Mouse (Mus musculus): ENCODE data around the gene Efna3.

Gene Efna3

DNA sequence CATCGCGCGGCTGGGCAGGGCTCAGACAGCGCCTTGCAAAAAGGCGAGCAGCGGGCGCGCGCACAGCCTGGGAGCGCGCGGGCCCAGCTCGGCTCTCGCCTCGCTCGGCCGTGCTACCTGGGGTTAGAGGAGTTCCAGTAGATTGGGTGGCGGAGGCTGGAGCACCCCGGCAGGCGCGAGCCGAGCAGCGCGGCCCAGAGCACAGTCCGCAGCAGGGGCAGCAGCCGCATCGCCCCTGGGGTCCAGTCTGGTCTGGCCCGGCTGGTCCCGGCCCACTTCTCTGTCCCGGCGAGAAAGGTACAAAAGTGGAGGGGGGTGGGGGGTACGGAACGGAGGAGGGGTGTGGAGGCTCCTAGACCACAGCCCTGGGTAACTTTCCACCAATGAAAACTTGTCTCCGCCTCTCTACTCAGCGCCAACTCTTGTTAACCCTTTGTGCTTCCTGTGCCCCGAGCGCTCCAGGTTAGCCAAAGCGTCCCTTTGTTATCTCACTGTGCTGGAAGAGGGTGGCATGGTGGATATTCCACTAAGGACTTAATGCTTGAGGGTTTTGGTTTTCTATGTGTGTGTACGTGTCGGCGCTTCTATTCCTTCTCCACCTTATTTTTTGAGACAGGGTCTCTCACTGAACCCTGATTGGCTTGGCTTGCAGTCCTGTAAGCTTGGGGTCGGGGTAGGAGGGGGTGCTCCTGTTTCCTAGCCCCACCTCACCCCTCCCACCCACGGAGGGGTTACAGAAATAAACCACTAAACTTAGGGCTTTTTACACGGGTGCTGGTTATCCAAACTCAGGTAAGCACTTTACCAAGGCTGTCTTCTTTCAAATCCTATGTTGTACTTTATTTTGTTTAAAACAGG lies 15.2 kb upstream of the Efna3 start, which contains the start of gene Efna4:
TSS of gene Efna4 (minus strand) at position 308 of the 858 bp plus-strand sequence.
- peak; percentile 78 for DNase-seq

DNA sequence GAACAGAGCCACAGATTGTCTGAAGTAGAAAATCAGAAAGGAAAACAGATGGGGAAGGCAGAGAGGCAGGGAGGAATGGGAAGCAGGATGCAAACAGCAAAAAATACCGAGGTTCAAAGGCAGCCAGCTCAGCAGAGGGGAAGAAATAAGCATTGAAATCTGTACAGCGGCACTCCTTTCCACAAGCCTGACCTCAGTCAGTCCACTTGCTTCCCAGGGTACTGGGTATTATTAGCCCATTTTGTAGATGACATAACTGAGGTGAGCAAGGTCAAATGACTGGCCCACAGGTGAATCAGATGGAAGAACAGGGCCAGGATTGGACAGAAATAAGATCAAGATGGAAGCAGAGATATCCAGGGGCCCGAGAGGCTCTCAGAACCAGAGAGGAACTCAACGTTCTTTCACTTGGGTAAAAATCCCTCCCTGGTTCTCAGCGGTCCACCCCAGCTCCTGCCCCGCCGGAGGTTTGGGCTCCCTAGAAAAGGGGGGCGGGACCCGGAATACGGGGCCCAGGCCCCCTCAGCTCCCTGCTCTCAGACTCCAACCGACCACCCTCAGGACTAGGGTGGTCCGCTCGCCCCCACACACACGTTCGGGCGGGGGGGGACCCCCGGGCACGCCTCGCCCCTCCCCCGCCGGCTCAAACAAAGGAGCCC lies 14.4 kb upstream of the Efna3 start:
- no peak for DNase-seq

DNA sequence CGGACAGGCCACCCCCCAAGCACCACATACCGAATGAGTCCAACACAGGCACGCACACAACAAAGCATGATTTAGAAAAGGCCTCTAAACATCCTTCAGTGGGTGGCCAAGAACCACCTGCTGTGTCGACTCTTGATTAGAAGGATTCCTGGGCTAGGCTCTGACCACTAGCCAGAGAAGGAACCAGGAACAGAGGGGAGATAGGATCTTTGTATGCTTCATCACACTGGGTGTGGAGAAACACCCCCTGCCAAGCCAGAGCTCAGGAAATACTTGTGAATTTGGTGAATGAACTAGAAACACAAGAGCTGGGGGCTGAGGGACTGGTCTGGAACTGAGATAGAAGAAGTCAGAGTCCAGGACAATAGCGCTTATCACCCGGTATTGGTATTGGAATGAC lies 13.8 kb upstream of the Efna3 start:
- DNase-seq: no peak

DNA sequence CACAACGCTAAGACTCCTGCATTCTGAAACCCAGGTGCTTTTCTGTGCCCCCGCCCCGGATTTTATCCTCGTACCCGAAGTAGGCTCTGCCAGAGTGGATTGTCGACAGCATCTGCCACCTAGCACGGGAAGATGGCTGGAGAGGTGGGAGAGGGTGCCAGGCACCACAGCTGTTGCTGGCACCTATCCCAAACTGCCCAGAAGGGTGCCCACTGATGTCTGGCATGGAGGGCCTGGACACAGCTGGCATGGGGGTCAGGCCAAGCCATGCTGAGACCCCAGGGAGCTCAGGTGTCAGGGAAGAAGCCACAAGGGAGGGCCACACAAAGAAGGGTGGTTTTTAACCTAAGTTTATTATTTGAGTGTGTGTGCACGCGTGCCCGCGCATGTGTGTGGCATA lies 10.3 kb upstream of the Efna3 start:
- DNase-seq: no peak

DNA sequence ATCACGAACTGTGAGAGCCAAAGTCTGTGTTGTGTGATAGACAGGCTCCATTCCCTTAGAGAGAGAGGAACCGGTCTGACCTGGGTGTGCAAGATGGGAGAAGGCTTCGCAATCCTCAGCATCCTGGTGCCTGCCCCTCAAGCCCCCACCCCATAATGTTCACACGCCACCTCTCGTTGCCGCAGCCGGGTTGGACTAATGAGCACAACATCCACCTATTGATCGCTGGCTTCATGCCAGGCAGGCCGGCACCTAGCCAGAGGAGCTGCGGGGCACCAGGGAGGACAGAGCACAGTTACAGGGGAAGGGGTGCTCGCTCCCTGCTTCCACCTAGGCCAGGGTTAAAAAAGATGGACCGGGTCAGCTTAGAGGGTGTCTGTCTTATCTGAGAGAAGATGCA lies 9.7 kb upstream of the Efna3 start:
- DNase-seq: no peak

DNA sequence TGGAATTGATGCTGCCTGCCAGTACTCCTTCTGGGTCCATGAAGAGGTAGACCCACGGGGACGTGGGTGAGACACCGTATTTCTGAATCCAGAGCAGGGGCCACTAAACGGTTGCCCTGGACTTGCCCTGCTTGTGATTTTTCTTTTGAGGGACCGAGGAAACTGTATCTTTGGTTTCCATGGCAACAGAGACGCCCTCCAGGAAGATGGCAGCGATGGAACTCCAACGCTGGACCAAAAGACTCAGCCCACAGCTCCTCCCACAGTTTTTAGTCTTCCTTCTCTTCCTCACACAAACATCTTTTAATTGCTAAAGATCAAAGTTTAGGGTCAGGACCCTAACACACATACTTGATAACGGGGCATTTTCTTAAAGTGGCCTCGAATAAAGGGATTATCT lies 9.2 kb upstream of the Efna3 start:
- DNase-seq: no peak

DNA sequence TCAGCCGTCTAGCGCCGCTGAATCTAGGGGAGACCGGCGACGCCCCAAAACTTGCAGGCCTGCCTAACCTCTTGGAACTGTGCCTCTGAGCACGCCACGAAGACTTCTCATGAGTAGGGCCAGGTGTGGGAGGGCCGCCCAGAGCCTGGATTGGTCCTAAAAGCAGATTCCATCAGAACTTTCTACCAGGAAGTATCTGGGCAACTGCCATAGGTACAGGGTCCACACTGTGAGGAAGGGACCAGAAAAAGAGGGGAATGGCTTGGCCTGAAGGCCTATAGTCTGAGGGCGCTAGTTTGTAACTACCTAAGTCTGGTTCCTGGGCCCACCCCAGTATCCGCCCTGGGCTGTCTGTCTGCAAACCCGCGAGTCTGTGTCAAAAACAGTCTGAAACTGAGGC lies 8.8 kb upstream of the Efna3 start:
- no peak for DNase-seq

DNA sequence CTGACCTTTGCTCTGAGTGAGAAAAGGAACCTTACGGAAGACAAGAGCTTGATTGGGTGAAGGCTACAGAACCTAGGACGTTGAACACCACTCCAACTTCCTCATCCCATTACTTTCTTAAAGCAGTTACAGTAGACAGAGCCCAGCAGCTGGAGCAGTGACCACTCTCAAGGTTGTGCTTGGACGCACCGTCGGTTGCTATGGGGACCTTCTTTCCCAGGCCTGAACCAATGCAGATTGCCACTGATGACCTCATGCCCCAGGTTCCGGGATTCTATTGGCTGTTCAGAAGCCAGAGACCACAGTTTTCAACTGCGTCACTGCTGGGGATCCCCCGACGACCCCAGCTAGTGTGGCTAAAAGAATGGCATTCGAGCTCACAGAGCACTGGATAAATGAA lies 8.2 kb upstream of the Efna3 start:
- no peak for DNase-seq

DNA sequence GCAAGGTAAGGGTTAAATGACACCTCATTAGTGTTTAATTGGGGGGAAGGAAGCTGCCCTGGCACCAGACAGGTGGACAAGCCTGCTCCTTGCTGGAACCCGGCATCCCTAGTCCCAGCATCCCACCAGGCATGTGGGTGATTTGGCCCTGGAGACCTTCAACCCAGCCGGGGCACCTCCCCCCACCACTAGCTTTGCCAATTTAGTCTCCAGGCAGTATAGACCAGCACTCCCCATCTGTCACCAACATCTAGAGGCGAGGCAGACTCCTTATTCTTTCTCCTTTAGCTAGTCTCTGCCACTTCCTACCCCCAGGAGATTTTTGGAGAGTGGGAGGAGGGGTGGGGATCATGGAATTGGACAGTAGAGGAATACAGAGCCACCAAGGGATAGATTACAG lies 7.6 kb upstream of the Efna3 start:
- DNase-seq: no peak

DNA sequence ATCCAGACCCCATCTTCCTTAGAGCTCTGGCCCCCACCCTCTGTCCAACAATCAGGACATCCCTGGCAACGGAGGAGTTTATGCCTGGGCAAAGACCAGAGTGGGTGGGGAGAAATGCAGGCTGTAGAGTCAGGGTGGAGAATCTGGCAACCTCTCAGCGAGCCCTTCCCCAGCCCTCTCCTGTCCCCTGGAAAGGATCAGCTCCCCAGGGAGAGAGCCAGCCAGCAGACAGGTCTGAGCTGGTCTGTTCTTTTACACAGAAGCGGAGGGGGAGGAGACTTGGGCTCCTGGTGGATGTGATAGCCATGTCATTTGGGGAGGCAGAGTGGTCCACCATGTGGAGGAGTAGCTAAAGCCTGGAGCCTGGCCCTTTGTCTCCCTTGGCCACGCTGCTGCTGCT lies 5.9 kb upstream of the Efna3 start:
- no peak for DNase-seq

DNA sequence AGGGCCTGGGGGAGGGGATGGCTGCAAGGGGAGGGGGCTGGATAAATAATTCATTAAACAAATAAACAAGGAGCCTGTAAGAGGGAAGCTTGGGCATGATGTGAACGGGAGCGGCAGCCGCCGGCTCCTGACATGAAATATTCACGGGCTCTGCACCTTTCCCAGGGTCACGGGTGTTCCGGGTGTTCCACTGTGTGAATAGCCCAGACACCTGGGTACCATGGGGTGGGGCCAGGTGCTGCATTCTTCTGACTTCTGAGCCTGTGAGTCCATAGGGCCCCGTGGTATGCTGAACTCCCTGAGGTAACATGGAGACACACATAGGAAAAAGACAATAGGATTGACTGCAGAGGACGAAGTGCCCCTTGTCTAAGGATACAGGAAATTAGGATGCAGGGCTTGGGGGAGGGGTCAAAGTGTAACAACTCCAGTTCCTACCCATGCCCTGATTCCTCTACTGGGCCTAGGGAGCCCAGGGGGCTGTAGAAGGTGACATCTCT lies 4.7 kb upstream of the Efna3 start:
- no peak for DNase-seq

DNA sequence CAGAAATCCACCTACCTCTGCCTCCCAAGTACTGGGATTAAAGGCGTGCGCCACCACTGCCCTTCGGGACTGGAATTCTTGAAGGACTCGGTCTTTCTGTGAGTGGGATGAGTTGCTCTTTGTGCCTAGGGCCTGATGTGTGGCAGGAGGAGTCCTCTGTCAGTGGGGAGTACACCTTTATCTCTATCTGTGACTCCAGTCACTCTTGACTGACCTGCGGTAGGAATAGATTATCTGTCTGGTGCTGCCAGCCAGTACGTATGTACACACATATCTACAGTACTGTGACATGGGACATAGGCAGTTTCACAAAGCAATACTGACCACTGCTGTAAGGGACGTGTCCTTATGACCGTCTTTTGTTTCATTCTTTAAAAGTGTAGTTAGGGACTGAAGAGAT lies 3.1 kb upstream of the Efna3 start:
- no peak for DNase-seq

DNA sequence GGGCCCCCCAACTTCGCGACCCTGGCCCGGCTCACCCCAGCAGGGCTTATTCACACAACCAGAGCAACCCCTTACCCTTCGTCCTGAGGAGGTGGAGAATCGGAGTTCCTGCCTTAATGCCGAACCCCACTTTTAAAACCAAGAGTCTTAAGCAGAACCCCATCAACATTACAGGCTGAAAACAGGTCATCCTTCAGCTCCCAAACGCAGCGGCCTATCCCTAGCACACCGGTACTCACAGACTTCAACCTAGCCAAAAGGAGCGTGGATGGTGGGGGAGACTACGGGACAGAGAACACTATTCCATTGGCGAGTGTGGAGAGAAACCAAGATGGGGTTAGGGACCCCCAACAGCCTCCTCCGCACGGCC lies 649 bp downstream of the Efna3 start:
- DNase-seq: no peak

DNA sequence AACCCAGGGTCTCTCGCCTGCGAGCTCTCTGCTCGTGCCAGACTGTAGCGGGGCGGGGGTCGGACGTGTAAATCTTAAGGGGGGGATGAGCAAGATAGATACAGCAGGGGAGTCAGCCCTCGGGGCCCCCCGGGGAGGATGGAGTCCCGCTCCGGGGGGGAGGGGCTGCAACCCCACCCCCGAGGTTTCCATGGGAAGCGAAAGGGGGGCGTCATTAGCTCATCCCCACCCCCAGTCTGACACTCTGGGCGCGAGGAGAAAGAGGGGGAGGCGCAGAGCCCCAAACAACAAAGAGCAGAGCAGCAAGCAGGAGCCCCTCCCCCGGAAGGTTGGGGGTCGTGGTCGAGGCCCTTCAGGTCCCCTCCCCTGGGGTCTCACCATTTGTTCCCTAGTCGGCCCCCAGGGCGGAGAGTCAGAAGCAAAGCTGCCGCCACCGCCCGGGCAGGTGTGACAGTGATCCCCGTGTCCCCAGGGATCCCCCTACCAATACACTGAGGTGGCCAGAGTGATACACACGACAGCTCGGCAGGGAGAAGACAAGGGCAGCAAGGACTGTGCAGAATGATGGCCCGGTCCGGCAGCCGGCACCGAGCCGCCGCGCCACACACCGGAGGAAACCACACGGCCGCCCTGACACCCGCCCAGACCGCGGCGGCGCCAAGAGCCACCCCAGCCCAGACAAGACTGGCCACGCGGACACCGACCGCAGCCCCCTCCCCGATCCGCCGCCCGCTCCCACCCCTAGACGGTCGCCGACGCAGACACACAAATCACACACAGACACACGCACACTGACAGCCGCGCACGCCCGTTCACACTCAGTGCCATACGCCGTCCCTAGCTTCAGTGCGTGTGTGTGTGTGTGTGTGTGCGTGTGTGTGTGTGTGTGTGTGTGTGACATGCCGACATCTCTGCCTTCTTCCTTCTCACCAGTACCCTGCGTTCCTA lies 1.3 kb downstream of the Efna3 start:
- no peak for DNase-seq

DNA sequence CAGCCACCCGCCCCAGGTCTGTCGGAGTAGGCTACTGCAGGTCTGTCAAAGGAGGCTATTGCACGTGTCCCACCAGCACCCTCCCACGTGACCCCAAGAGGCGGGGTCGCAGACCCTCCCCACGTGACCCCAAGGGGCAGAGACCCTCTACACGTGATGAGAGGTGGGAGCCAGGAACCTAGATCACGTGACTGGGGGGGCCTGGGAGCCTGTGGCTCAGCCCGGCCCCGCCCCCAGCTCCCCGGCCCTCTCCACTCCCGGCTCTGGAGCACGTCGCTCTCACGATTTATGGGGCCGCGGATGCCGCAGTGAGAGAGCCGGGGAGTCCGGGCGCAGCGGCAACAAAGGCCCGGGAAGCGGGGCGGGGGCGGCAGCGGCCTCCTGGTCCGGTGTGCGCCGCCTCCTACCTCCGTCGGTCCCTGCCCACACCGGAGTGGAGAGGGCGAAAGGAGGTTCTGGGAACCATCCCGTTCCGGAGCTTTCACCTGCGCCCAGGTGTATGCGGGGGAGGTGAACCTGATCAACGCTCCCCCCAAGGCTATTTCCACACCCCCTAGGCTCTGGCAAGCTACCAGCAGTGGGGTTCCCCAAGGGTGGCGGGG lies 2.1 kb downstream of the Efna3 start:
- no peak for DNase-seq

DNA sequence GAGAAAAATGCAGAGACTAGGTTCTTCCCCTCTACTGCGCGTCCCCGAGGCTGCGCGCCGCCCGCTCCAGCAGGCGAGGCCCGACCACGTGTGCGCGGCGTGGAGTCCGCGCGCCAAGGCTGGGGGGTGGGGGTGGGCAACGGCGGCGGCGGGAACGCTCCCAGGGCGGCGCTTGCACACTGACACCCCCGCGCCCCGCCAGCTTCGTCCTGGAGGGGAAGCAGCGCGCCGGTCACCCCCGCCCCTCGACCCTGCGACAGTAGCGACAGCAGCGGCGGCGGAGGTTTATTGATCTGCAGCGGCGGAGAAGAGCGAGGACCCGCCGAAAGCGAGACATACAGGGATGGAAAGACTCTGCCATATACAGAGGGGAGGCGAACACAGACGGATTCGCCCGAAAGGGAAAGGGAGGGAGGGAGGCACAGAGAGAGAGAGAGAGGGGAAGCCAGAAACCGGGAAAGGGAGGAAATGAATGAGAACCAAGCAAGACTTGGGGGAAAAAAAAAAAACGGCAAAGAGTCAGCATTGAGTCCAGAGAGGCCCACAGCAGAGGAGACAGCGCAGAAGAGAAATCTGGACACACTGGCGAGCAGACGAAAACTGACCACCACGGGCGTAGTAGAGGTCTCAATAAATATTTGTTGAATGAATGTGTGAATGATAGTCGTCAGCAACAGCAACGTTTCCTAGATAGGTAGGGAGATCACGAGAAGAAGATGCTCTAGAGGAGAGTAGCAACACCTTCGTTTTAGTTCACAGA lies 3.0 kb downstream of the Efna3 start:
- no peak for DNase-seq

DNA sequence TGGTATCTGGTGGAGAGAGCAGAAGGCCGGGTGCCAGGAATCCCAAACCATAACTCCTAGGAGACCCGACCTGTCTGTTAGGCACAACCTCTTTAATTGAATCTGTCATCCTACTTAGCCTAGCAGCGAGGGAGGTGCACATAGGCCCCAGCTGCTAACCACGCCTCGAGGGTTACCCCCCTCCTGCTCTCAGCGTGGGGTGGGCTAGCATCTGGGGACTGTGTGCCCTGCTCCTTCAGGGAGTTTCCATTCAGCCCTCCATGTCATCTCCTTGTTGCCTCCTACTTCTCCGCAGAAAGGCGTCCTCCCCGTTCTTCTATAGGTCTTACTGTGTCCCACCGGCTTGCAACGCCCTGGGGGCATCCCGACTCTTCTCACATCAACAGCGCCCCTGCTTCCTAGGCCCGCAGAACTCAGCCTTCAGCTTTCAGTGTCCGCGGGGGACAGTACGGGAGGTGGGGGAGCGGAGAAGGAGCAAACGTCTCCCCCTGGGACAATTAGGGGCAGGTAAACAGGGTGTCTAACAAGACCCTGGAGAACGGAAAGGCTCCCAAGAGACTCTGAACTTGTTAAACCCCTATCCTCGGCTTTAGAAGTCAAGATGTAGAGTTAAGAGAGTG lies 3.7 kb downstream of the Efna3 start:
- no peak for DNase-seq

DNA sequence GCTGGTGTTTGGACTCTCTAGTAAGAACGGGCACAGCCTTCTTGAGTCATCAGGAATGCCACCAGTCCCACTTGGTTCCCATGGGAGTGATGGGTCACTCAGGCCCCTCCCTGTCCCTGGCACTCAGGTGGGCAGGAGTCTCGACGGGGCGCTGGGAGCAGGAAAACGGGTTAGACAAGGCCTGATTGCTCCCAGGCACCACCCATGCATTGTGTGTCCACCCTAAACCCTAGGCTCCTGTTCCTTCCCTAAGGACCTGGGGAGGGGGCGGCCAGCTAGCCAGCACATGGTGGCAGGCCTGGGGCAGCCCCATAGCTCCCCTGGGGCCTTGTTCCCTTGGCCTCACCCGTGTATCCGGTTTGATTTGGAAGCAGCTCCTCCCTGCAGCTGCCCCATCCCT lies 4.4 kb downstream of the Efna3 start:
- no peak for DNase-seq

DNA sequence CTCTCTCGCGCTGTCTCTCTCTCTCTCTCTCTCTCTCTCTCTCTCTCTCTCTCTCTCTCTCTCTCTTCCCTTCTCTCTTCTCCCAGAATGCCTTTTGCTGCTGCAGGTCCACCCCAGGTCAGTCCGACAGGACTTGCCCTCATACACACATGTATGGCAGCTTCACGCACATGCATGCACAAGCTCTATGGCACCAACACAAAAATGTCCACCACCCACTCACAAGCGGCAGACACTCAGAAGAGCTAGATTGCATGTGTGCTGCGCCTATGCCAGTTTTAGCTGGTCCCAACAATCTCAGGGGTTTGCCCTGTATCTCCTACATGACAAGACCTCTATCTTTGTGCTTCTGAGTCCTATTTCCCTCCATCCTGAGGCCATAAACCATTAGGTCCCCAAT lies 5.5 kb downstream of the Efna3 start:
- DNase-seq: no peak

DNA sequence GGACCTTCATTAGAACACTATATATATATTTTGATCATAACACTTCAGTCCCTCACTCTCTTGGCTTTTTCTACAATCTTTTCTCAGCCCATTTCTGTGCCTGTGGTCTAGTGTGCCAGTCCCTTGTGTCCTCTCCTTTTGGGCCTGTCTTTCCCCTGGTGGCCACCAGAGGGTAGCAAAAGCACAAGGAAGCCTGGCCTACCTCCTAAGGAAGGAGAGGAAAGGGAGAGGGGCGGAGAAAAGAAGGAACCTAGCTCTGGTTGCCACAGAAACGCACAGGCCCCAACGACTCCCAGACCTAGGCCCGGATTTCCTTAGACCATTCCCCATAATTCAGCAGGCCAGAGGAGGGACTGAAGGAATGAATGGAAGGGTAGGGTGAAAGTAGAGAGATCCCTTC lies 5.9 kb downstream of the Efna3 start:
- peak; percentile 93 for DNase-seq

Measured in lung, postnatal 10 days (tissue).